Mouse (Mus musculus) urinary bladder, adult 2 months (tissue): ENCODE measurements around the gene Ist1. TPM values are rescaled to one million over a fixed set of nuclear protein-coding genes. Genes with fewer than 3 reads are reported as not detected.

Source experiments
- DNase-seq: peaks from one replicate; pipeline ENCODE4 v3.0.0; 2022; ENCODE audit warnings: low spot score
- polyA plus RNA-seq: library from polyadenylated mRNA; depleted of rRNA; stranded (reverse); fragments of >200 nt; gene quantifications from 2 replicates; pipeline ENCODE4 v1.2.3, GENCODE M21; 2012; rRNA removed

Ist1 gene
- 84.2 and 98.4 TPM in 2 replicates for polyA plus RNA-seq

DNA sequence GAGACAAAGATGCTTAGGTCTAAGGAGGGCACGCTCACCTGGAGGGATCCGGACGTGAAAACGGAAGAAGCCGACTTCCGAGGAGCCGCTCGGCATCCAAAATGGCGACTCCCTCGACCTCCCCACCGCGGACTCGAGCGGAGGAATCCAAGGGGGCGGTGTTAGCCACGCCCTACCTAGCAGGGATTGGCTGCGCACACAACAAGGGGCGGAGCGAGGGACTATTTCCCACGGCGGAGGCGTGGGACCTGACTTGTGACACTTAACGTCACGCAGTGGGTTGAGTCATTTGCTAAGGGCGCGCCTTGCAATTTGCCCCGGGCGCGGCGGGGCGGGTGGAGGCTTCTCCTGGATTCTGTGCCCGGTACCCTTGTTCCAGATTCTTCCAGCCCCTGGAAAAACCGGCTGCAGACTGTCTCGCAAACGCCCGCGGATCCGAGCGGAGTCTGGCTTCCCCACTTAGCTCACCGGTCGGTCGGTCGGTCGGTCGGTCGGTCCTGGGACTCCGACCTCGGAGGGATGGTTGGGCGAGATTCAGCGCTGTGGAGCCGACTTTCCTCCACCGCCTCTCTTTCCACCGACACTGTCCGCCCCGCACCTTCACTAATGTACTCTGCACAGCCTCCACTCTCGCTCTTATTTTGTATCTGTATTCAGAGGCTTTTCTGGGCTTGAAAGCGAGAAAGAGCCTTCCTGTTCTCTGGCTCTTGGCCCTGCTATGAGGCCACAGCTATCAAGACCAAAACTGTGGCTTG lies at the start of gene Ist1:
Gene Ist1 (minus strand): TSS at position 115 of the 755 bp plus-strand sequence.
- peak; percentile 97 for DNase-seq

GRCm38 (mm10) chr8:109738049-109738380 lies 45.0 kb upstream of the Ist1 start:
- no peak for DNase-seq

DNA sequence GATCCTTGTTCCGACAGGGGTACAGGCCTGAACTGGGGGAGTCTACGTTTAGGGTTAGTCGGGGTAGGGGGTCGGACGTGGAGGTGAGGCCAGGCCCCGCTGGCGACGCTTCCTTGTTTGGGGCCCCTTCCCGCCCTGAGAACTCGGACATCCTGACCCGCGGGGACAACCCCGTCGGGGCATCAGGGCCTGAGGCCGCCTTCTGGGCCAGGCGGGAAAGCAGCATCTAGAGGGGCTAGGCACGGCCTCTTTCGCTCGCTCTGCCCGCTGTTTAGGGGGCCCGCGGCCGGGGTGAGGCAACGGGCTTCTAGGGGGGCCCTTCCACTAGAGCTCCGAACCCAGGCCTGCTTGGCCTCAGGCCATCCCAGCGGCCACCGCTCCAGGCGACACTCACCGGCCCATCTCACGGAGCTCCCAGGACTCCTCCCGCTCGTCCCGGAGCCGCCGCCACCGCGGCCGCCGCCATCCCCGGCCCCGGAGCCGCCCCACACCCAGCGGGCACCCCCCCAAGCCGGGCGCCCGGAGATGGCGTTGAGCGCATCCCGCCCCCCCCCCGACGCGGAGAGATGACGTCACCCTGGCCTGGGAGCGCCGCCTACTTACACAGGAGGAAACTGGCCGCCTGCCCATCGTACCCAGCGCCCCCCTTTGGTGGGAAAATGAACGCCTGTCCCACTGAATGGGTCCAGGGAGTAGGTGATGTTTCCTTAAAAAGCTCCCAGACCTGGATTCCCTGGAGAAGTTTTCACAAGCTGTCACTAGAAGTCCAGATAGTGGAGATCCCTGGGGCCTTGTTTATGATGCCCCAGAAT lies 44.4 kb upstream of the Ist1 start, which contains the start of gene Atxn1l:
Gene Atxn1l (minus strand): TSS at position 503 of the 812 bp plus-strand sequence.
- DNase-seq, result peak; percentile 83

DNA sequence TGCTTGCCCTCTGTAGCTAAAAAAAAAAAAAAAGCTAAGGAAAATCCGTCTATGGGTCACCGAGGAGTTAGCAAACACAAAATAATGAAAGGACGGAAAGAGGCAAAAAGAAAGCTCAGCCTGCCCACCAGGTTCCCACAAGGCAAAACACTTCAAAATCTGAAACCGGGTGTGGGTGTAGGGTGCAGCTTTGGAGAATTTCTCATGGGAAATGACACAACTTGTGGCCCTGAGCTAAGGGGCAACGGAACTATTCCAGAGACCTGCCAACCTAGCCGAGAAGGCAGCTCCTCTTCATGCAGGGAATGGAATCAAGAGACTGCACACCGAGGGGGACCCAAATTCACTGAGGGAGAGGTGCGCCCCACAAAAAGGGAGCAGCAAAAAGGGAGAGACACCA lies 43.8 kb upstream of the Ist1 start:
- no peak for DNase-seq

- no peak for DNase-seq
These were observed 41.0 kb upstream of the Ist1 start for GRCm38 (mm10) chr8:109734018-109734417.

GRCm38 (mm10) chr8:109731012-109731411 lies 38.0 kb upstream of the Ist1 start:
- DNase-seq, result no peak

DNA sequence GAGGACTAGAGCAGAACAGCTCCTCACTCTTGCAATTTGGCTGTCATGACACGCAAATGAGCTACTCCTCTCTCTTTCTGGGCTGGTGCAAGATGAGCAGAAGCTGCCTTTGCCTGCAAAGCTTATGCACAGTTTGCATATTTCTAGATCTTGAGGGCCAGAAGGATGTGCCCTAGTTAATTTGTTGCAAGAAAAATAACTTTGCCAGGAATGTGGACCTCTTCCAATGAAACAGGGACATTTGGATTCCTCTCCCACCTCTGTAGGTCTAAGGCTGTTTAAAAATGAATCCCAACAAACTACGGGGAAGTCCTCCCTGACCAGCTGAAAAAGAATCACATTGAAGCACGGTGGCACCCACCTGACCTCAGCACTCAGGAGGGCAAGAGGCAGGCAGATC lies 32.0 kb upstream of the Ist1 start:
- DNase-seq, result no peak

DNA sequence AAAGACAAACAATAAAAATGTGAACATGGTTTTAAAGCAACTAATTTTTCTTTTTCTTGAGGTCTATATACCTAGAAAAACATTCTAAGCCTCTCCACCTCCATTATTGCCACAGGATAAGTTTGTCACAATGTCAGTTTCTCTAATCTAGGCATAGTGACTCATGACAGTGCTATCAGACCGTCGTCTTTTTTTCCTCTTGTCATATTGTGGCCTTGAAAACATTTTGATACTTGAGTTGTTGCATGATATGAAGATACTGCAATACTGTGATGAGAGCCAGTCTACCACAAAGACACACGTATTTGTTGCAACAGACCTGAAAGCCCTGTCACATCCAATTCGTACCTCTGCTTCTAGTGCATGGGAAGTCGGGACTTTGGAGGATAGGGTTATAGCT lies 21.9 kb upstream of the Ist1 start:
- DNase-seq, result no peak

- no peak for DNase-seq
These were observed 19.5 kb upstream of the Ist1 start for GRCm38 (mm10) chr8:109712521-109712920.

DNA sequence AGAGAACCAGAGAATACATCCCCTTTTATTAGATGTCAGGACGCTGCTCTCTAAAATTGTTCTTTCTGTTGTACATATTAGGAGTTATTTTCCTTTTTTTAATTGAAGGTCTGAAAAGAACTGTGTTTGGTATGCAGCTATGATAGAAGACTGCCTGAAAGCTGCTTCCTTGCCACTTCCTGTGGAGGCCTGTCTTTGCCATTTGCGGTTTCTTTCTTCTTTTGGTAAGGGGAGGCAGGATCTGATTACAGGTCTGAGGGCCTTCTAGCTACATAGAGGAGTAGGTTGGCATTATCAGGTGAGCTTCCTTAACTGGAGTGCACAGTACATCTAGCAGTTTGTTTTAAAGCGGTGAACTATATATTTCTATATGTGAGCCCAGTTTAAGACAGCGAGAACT lies 14.9 kb upstream of the Ist1 start:
- no peak for DNase-seq

GRCm38 (mm10) chr8:109706874-109707237 lies 13.8 kb upstream of the Ist1 start:
- DNase-seq, result peak; percentile 45

DNA sequence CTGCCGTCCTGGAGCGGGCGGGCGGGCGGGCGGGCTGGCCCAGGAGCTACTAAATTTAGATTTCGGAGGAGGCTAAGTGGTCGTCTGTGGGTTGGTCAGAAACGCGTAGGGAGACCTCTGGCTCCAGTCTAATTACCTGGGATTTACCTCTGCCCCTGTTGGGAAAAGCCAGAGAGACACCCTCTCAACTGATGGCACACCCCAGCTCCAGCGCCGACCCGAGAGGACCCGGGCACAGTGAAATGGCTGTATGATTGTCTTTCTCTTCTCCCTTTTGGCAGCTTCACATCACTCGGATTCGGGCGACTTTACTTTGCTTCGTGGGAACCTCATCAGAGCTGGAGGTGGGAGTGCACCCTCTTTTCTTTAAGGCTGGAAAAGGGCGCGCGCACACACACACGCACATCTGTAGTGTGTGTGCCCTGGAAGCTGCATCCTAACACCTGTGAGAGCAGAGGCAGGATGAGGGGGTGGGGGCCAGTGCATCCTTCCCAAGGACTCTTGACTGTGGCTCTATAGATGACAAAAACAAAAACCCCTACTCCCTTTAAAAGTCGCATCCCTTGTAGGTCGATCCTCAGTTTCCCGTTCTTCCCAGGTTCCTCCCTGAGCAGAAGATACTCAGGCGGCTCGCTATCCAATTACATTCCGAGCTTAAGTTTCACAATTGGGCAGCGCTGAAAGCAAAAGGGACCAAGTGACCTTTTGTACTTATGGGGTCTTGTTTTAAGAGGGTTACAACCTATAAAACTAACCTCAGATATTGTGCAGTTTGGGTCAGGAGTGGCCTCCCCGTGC lies 13.2 kb upstream of the Ist1 start:
- DNase-seq, result no peak

GRCm38 (mm10) chr8:109705320-109706075 lies 12.4 kb upstream of the Ist1 start, which contains the start of gene Zfp821:
Gene Zfp821 (plus strand): TSS chr8:109705546.
- DNase-seq, result peak; percentile 84

GRCm38 (mm10) chr8:109704565-109705319 lies 11.7 kb upstream of the Ist1 start:
- DNase-seq, result no peak

DNA sequence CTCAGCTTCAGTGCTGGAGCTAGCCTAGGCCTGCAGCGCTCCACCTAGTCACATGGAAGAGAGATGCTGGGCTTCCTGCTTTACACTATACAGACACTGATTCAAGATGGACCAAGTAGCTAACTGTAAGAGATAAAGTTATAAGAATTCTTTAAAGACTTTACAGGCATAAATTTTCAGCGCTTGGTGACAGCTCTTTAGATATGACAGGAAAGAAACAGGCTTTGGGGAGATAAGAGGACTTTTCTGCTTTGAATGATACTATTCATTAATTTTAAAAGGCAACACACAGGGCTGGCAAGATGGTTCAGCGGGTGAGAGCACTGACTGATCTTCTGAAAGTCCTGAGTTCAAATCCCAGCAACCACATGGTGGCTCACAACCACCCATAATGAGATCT lies 5.4 kb upstream of the Ist1 start:
- DNase-seq, result no peak

DNA sequence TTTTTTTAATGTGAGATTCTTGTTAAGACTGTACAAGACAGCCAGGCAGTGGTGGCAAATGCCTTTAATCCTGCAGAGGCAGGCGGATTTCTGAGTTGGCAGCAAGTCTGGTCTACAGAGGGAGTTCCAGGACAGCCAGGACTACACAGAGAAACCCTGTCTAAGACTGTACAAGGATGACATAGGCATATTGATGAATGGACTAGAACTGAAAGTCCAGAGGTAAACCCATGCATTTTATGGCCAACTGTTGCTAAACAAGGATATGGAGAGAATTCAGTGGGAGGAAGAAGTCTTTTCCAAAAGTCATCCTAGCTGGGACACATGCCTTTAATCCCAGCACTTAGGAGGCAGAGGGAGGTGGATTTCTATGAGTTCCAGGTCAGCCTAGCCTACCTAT lies 4.7 kb upstream of the Ist1 start:
- DNase-seq, result no peak

GRCm38 (mm10) chr8:109694154-109694553 lies 1.1 kb upstream of the Ist1 start:
- DNase-seq, result no peak

DNA sequence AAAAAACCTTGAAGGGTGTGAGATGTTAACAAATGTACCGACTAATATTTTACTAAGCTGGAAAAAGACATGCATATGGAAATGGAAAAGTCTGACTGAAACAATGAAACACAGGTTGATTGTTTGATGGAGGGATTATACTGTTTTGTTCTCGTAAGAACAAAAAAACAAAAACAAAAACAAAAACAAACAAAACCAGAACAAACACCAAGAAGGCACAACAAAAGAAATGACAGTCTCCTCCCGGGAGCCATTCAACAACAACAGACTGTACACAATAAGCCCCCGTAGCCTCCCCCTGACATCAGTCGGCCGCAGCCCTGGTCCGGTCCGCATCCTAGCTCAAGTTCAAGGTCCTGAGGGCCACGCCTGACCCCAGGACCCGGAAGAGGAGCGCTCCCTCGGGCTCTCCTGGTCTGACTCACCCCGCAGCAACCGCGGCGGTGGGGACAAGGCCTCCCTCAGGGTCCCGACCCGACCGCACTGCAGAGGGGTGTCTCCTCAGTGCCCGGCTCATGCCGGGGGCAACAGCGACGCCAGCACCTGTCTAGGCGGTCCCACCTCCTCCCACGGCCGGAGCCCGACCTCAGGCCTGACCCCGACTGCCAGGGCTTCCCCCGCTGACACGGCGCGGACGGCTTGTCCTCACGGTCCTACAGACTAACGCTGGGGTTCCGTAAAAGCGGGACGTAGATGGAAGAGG lies 466 bp downstream of the Ist1 start:
- no peak for DNase-seq

DNA sequence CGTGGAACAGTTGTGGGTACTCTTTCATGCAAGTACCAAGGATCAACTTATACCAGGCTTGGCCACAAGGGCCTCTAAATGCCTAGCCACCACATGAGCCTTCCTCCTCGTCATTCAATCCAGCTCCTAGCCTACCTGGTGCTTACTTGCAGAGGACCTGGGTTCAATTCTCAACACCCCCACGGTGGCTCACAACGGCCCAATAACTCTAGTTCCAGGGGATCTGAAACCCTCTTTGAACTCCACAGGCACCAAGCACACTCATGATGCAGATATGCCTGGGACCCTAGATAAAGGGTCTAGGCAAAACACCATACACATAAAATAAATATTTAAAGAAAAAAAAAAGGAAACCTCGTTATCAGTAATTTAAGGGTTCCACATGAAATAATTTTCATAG lies 1.3 kb downstream of the Ist1 start:
- DNase-seq, result no peak

DNA sequence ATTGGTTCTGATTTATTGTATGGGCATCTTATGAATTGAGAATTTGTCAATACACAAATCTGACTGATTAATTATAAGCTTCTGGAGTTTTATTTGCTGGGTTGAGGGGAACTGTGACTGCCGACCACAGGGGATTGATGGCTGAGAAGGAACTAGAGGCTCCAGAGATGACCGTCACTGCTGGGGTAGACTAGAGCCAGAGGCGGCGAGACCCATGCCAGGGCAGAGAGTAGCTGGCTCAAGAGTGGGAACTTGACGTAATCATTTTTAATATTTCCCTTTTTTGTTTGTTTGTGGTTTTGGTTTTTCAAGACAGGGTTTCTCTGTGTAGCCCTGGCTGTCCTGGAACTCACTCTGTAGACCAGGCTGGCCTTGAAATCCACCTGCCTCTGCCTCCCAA lies 5.8 kb downstream of the Ist1 start:
- no peak for DNase-seq
